Mouse (Mus musculus) limb, embryonic 14.5 days (tissue): ENCODE measurements around the gene Sergef. TPM values are rescaled to one million over a fixed set of nuclear protein-coding genes. Genes with fewer than 3 reads are reported as not detected.

Experiments used
- ATAC-seq: fragments of 200-750 bp; cut with Nextera tagmentation; 2 replicates; pipeline ENCODE4 v1.8.0; 2017; ENCODE audit warnings: low read depth, moderate number of reproducible peaks, moderate TSS enrichment; ENCODE audit not compliant: low FRiP score
- DNase-seq: peaks from one replicate; pipeline ENCODE4 v3.0.0-alpha.2; 2015; ENCODE audit warnings: low spot score
- H3K27ac ChIP-seq: fragments of 300-500 bp; sonication (generic); replicated peaks from 2 replicates; pipeline ENCODE4 v1.5.1; 2014; ENCODE audit warnings: low read depth, mild to moderate bottlenecking, low read length, moderate library complexity, mixed read lengths
- H3K27me3 ChIP-seq: fragments of 300-500 bp; sonication (generic); 2 replicates; pipeline ENCODE4 v1.6.1; 2014; ENCODE audit warnings: low read length, mixed read lengths; ENCODE audit not compliant: control insufficient read depth, insufficient read depth
- H3K36me3 ChIP-seq: fragments of 300-500 bp; sonication (generic); 2 replicates; pipeline ENCODE4 v1.6.1; 2014; ENCODE audit warnings: mild to moderate bottlenecking, low read length, moderate library complexity, mixed read lengths; ENCODE audit not compliant: control insufficient read depth, insufficient read depth
- H3K4me1 ChIP-seq: fragments of 300-500 bp; sonication (generic); 2 replicates; pipeline ENCODE4 v1.6.1; 2014; ENCODE audit warnings: antibody characterized with exemption, low read length, mixed read lengths; ENCODE audit not compliant: control insufficient read depth, insufficient read depth
- H3K4me2 ChIP-seq: fragments of 300-500 bp; sonication (generic); replicated peaks from 2 replicates; pipeline ENCODE4 v1.6.1; 2014; ENCODE audit warnings: low read depth, mild to moderate bottlenecking, low read length, moderate library complexity; ENCODE audit not compliant: severe bottlenecking
- H3K4me3 ChIP-seq: fragments of 300-500 bp; sonication (generic); replicated peaks from 2 replicates; pipeline ENCODE4 v1.5.1; 2014; ENCODE audit warnings: low read length
- H3K9ac ChIP-seq: fragments of 300-500 bp; sonication (generic); 2 replicates; pipeline ENCODE4 v1.6.1; 2014; ENCODE audit warnings: mild to moderate bottlenecking, low read depth, low read length, moderate library complexity; ENCODE audit not compliant: severe bottlenecking
- H3K9me3 ChIP-seq: fragments of 300-500 bp; sonication (generic); 2 replicates; pipeline ENCODE4 v1.6.1; 2016; ENCODE audit warnings: low read length; ENCODE audit not compliant: control insufficient read depth
- POLR2A ChIP-seq: fragments of 200-500 bp; IDR thresholded peaks from 2 replicates; pipeline ENCODE4 v1.8.0; 2012; ENCODE audit warnings: inconsistent platforms, mild to moderate bottlenecking, moderate library complexity, borderline replicate concordance; ENCODE audit not compliant: insufficient read depth, insufficient read length; ENCODE audit errors: extremely low read depth
- WGBS: fragments of 180-500 bp; shearing (Covaris S2); extraction: QIAGEN DNeasy Blood & Tissue Kit; methylation state at CpG from one replicate; pipeline ENCODE4 v1.1.7; 2014; 5-methylcytosine and 5-hydroxymethylcytosine counted together
- polyA plus RNA-seq, 2 experiments: library from polyadenylated mRNA; depleted of rRNA in 1 of 2; stranded (reverse) in 1 of 2; unstranded in 1 of 2; fragments of >200 nt; fragmentation: Nextera tagmentation in 1 of 2; extraction: Ambion mirVana in 1 of 2; gene quantifications; 2 replicates each; pipeline versions ENCODE4 v1.2.1 to v1.2.3; 2012 to 2014

Gene Sergef
- polyA plus RNA-seq, 2 experiments = 12.2 to 12.8 TPM

DNA sequence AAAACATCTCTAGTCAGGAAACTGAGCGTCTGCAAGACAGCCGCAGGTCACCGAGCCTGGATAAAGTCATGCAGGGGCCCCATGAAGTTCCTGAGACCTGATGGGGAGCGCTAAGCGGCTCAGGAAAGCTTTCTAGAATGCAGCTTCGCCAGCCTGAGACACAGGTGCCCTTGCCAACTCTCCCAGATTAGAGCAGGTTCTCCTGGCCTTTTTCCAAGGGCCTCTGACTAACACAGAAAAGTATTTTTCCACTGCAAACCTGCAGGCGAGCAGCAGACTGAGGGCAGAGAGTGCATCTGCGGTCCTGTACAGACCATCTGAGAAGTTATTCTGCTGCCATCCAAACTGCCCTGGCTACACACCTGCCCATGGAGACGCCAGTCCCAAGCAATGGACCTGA, 27.6 kb downstream of the Sergef start:
- Histone ChIP-seq H3K4me1 (peaks cover 4% of the 10 kb centered on the region; the same call in 1 of the 2 replicates), H3K4me2 (no peak overlapping the region), H3K9ac (0 out of 2 replicates have a peak overlapping the region, but pooled peaks have one; percentile 16), H3K27me3 (no peaks in the 10 kb centered on the region), H3K9me3 (no peaks in the 10 kb centered on the region), H3K4me3 (no peak overlapping the region), H3K36me3 (peaks cover 6% of the 10 kb centered on the region; the same call in 1 of the 2 replicates), H3K27ac (no peak overlapping the region)
- TF ChIP-seq POLR2A = no peak
- peak; percentile 25 for DNase-seq
- no peak for ATAC-seq
- 70% methylated on average over 9 of the region's 9 CpGs for WGBS

DNA sequence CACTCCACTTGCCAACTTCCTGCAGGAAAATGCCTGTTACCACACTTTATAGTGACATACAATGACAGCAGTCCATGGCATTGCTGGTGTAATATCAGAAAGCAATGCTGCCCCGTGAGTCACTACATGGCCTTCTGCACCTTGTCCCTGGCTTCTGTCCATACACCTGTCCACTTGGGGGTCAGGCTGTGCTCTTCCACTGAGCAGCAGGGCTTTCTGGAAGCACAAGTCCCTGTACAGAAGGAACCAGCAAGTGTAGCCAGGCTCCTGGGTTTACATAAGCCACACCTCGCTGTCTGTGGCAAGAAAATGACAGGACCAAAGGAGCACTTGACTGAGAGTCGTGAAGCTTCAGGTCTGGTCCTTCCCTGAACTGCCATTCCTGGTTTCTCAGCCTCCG, 30.3 kb downstream of the Sergef start:
- ATAC-seq (no peak), DNase-seq (no peak)
- 86% methylated on average over 4 of the region's 4 CpGs for WGBS
- Histone ChIP-seq H3K27me3 (no peaks in the 10 kb centered on the region), H3K4me1 (peaks cover 4% of the 10 kb centered on the region; the same call in 1 of the 2 replicates), H3K4me3 (no peak overlapping the region), H3K27ac (no peak overlapping the region), H3K4me2 (no peak overlapping the region), H3K9ac (no peak overlapping the region), H3K36me3 (peaks cover 6% of the 10 kb centered on the region; the same call in 1 of the 2 replicates), H3K9me3 (no peaks in the 10 kb centered on the region)
- TF ChIP-seq POLR2A = no peak

DNA sequence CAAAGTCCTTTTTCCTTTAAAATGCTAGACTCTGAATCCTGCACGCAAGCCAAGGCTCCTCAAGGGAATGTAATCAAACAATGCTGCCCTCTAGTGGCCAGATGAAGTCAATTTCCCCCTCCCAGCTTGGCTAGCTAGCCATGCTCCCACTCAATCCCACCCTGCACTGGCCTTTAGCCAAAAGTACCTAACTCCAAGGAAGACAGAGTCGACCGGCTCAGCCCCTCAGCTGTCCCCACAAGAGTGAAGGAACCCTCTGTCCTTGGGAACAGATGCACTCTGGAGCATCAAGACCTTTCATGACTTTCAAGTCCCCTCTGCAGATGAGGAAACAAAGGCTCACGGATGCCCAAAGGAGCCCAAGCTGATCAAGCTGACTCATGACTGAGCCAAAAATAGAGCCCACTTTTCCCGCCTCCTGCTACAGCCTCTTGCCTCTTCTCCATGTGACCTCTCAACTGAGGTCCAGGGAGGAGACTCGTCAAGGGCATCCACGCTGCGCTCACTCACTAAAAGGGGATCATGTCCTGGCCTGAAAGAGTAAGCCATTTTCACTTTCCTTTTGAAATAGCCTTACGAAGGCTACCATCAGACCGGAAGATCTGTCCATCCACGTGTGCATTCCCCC, 32.1 kb downstream of the Sergef start:
- WGBS = 60% methylated on average over 11 of the region's 11 CpGs
- ATAC-seq = peak; percentile 64; the same call in 1 of the 2 replicates
- no peaks in the 10 kb centered on the region for H3K27me3 ChIP-seq

DNA sequence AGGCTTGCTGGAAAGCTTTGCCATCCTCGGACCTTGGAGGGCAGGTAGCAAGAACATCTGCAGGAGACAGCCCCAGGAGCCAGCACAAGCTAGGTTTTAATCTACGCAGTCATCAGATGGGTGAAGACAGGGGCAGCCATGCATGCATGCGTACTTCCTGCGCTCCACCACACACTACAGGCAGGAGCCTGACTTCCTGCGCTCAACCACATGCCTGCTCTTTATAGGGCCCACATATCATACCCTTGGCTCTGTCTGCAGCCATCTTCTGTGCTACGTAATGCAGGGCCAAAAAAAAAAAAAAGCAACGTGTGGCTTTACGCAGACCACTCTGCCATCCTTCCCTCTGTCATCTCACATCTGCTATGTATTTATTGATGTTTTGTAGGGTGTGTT, 32.6 kb downstream of the Sergef start:
- 64% methylated on average over 8 of the region's 8 CpGs for WGBS
- no peak overlapping the region for H3K4me2 ChIP-seq

More for the DNA sequence above, 32.1 kb downstream of the Sergef start:
- no peak overlapping the region for H3K4me3 ChIP-seq
- H3K9me3 ChIP-seq = no peaks in the 10 kb centered on the region
- H3K36me3 ChIP-seq = peaks cover 3% of the 10 kb centered on the region; the same call in 1 of the 2 replicates
- TF ChIP-seq POLR2A = no peak
- H3K4me2 ChIP-seq = no peak overlapping the region
- no peak overlapping the region for H3K27ac ChIP-seq
- no peak overlapping the region for H3K9ac ChIP-seq
- DNase-seq = peak; percentile 82
- peaks cover 4% of the 10 kb centered on the region; the same call in 1 of the 2 replicates for H3K4me1 ChIP-seq

DNA sequence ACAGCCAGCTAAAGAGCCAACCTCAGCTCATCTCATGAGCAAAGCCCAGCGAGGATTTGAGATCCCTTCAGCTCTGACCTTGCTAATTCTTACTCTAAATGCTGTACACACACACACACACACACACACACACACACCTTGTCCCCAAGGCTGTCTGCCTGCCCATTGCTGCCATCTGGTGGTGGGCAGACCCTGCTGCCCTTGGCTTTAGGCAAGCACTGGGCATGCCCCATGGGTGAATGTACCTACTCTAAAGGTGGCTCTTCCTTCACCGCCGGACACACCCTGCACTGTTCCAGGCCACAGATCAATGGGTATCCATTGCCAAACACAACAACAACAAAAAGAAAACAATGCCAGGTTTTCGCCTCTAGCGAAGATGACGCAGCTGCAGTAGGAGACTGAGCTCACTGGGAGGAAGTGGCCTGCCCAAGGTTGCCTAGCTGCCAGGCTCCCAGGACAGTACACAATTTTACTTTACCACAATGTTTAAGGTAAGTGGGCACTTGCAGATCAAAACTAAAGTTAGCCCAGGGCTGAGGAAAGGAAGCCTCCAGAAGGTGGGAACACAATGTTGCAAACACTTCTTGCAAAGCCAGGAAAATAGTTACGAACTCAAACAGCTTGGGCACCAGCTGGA, 33.1 kb downstream of the Sergef start:
- TF ChIP-seq POLR2A = no peak
- no peaks in the 10 kb centered on the region for H3K9me3 ChIP-seq
- H3K4me1 ChIP-seq = peaks cover 2% of the 10 kb centered on the region; the same call in 1 of the 2 replicates
- H3K36me3 ChIP-seq = no peaks in the 10 kb centered on the region
- no peak for DNase-seq
- H3K27ac ChIP-seq = no peak overlapping the region
- H3K9ac ChIP-seq = no peak overlapping the region
- H3K4me2 ChIP-seq = no peak overlapping the region
- 83% methylated on average over 7 of the region's 7 CpGs for WGBS
- no peak overlapping the region for H3K4me3 ChIP-seq
- no peaks in the 10 kb centered on the region for H3K27me3 ChIP-seq
- ATAC-seq = no peak

More for the DNA sequence above, 32.6 kb downstream of the Sergef start:
- DNase-seq (no peak), ATAC-seq (no peak)
- Histone ChIP-seq H3K4me3 (no peak overlapping the region), H3K9ac (no peak overlapping the region), H3K27me3 (no peaks in the 10 kb centered on the region), H3K4me1 (peaks cover 1% of the 10 kb centered on the region; the same call in 1 of the 2 replicates), H3K36me3 (no peaks in the 10 kb centered on the region), H3K27ac (no peak overlapping the region), H3K9me3 (no peaks in the 10 kb centered on the region)
- TF ChIP-seq POLR2A = no peak
